Mouse (Mus musculus) forebrain, embryonic 15.5 days (tissue): ENCODE data around the gene Gm3286. TPM values are rescaled to one million over a fixed set of nuclear protein-coding genes. Genes with fewer than 3 reads are reported as not detected.
"Not testable (repeated sequence)": the region's sequence is repeated elsewhere in the genome, so short reads cannot be mapped to it uniquely, and the experiment has no call there.

ENCODE experiments used
- ATAC-seq: fragments of 200-750 bp; cut with Nextera tagmentation; replicated peaks from 2 replicates; pipeline ENCODE4 v1.8.0; 2017; ENCODE audit warnings: mild to moderate bottlenecking, moderate TSS enrichment, moderate library complexity
- H3K27ac ChIP-seq: fragments of 300-500 bp; sonication (generic); replicated peaks from 2 replicates; pipeline ENCODE4 v1.5.1; 2015; ENCODE audit warnings: mild to moderate bottlenecking, inconsistent platforms
- H3K27me3 ChIP-seq: fragments of 300-500 bp; sonication (generic); 2 replicates; pipeline ENCODE4 v1.6.1; 2015; ENCODE audit warnings: inconsistent platforms
- H3K36me3 ChIP-seq: fragments of 300-500 bp; sonication (generic); 2 replicates; pipeline ENCODE4 v1.6.1; 2015; ENCODE audit warnings: mild to moderate bottlenecking, inconsistent platforms
- H3K4me1 ChIP-seq: fragments of 300-500 bp; sonication (generic); 2 replicates; pipeline ENCODE4 v1.6.1; 2015; ENCODE audit warnings: inconsistent platforms
- H3K4me2 ChIP-seq: fragments of 300-500 bp; sonication (generic); replicated peaks from 2 replicates; pipeline ENCODE4 v1.6.1; 2015; ENCODE audit warnings: mild to moderate bottlenecking, inconsistent platforms
- H3K4me3 ChIP-seq: fragments of 300-500 bp; sonication (generic); 2 replicates; pipeline ENCODE4 v1.5.1; 2015; ENCODE audit warnings: mild to moderate bottlenecking, inconsistent platforms
- H3K9ac ChIP-seq: fragments of 300-500 bp; sonication (generic); replicated peaks from 2 replicates; pipeline ENCODE4 v1.6.1; 2015; ENCODE audit warnings: mild to moderate bottlenecking, inconsistent platforms
- H3K9me3 ChIP-seq: fragments of 300-500 bp; sonication (generic); 2 replicates; pipeline ENCODE4 v1.6.1; 2016; ENCODE audit warnings: inconsistent platforms
- polyA plus RNA-seq: library from polyadenylated mRNA; unstranded; fragments of >200 nt; fragmentation: Nextera tagmentation; extraction: Ambion mirVana; gene quantifications from 2 replicates; pipeline ENCODE4 v1.2.1, GENCODE M21; 2015

Gene Gm3286
- not detected in 2 replicates for polyA plus RNA-seq

DNA sequence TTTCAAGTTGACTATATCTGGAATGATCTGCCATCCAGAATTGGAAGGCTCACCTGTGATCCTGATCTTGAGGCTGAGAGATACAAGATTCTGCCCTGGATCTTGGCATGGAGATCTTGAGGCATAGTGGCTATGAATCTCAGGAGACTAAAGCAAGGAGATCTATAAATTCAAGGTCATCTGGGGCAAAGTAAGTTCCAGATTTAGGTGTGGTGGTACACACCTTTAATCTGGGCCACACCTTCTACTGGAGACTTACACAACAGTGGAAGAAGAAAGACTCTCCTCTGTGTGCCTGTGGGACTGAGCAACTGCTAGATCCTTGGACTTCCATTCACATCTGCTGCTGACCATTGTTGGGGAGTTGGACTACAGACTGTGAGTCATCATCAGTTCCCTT is at the start of gene Gm3286:
Gene Gm3286, plus strand, starts transcription at position 301 of the 400 bp plus-strand sequence.
- H3K4me2 ChIP-seq, H3K9me3 ChIP-seq, H3K4me3 ChIP-seq, H3K36me3 ChIP-seq, H3K9ac ChIP-seq, H3K4me1 ChIP-seq, H3K27ac ChIP-seq, H3K27me3 ChIP-seq, ATAC-seq: not testable (repeated sequence)

Other genes with a start within 250 kb of the Gm3286 start
- not detected in 2 replicates for gene Gm10424, start 238.0 kb upstream of the Gm3286 start, polyA plus RNA-seq
- not detected in 2 replicates for gene Gm3259, start 204.8 kb upstream of the Gm3286 start, polyA plus RNA-seq
- gene D5Ertd577e, start 54.0 kb upstream of the Gm3286 start, polyA plus RNA-seq, result not detected in 2 replicates
- gene Gm7971, start 84.1 kb downstream of the Gm3286 start, polyA plus RNA-seq, result not detected in 2 replicates
- gene Gm7978, start 225.4 kb downstream of the Gm3286 start, polyA plus RNA-seq, result not detected in 2 replicates
- gene Gm7982, start 231.3 kb downstream of the Gm3286 start, polyA plus RNA-seq, result not detected in 2 replicates